Mouse (Mus musculus): ENCODE measurements around the gene Cnpy3.
"Not testable (repeated sequence)": the region's sequence is repeated elsewhere in the genome, so short reads cannot be mapped to it uniquely, and the experiment has no call there.

Gene Cnpy3

GRCm38 (mm10) chr17:46751794-46752556 lies at the start of gene Cnpy3:
Cnpy3 (minus strand) TSS chr17:46752214.
- DNase-seq (ENCODE audit: low read depth, low spot score): peak; percentile 98

GRCm38 (mm10) chr17:46801761-46802160 lies 49.7 kb upstream of the Cnpy3 start:
- DNase-seq (ENCODE audit: low read depth, low spot score): no peak

- no peak for DNase-seq (ENCODE audit: low read depth, low spot score)
Measured at GRCm38 (mm10) chr17:46799680-46800079, 47.7 kb upstream of the Cnpy3 start.

GRCm38 (mm10) chr17:46797386-46797785 lies 45.4 kb upstream of the Cnpy3 start:
- no peak for DNase-seq (ENCODE audit: low read depth, low spot score)

GRCm38 (mm10) chr17:46796743-46797142 lies 44.7 kb upstream of the Cnpy3 start:
- DNase-seq (ENCODE audit: low read depth, low spot score): no peak

GRCm38 (mm10) chr17:46792963-46793362 lies 40.9 kb upstream of the Cnpy3 start:
- no peak for DNase-seq (ENCODE audit: low read depth, low spot score)

- not testable (repeated sequence) for DNase-seq (ENCODE audit: low read depth, low spot score)
Measured at GRCm38 (mm10) chr17:46787974-46788373, 36.0 kb upstream of the Cnpy3 start.

- no peak for DNase-seq (ENCODE audit: low read depth, low spot score)
Measured at GRCm38 (mm10) chr17:46786952-46787351, 34.9 kb upstream of the Cnpy3 start.

- DNase-seq (ENCODE audit: low read depth, low spot score): no peak
Measured at GRCm38 (mm10) chr17:46783222-46783565, 31.2 kb upstream of the Cnpy3 start.

- DNase-seq (ENCODE audit: low read depth, low spot score): peak; percentile 94
Measured at GRCm38 (mm10) chr17:46782341-46783221, 30.6 kb upstream of the Cnpy3 start, which contains the start of gene Rpl7l1. Rpl7l1 (minus strand) TSS chr17:46782672.

- DNase-seq (ENCODE audit: low read depth, low spot score): no peak
Measured at GRCm38 (mm10) chr17:46781876-46782275, 29.9 kb upstream of the Cnpy3 start.

GRCm38 (mm10) chr17:46776087-46776486 lies 24.1 kb upstream of the Cnpy3 start:
- no peak for DNase-seq (ENCODE audit: low read depth, low spot score)

- no peak for DNase-seq (ENCODE audit: low read depth, low spot score)
Measured at GRCm38 (mm10) chr17:46775070-46775469, 23.1 kb upstream of the Cnpy3 start.

- DNase-seq (ENCODE audit: low read depth, low spot score): no peak
Measured at GRCm38 (mm10) chr17:46774131-46774472, 22.1 kb upstream of the Cnpy3 start.

- no peak for DNase-seq (ENCODE audit: low read depth, low spot score)
Measured at GRCm38 (mm10) chr17:46773278-46774130, 21.5 kb upstream of the Cnpy3 start.

GRCm38 (mm10) chr17:46772404-46773277 lies 20.6 kb upstream of the Cnpy3 start, which contains the start of gene 2310039H08Rik:
2310039H08Rik (plus strand) TSS chr17:46772635.
- peak; percentile 85 for DNase-seq (ENCODE audit: low read depth, low spot score)

- no peak for DNase-seq (ENCODE audit: low read depth, low spot score)
Measured at GRCm38 (mm10) chr17:46772038-46772403, 20.0 kb upstream of the Cnpy3 start.

GRCm38 (mm10) chr17:46771616-46772015 lies 19.6 kb upstream of the Cnpy3 start:
- DNase-seq (ENCODE audit: low read depth, low spot score): no peak

- no peak for DNase-seq (ENCODE audit: low read depth, low spot score)
Measured at GRCm38 (mm10) chr17:46771025-46771424, 19.0 kb upstream of the Cnpy3 start.

- no peak for DNase-seq (ENCODE audit: low read depth, low spot score)
Measured at GRCm38 (mm10) chr17:46770546-46770945, 18.5 kb upstream of the Cnpy3 start.

- no peak for DNase-seq (ENCODE audit: low read depth, low spot score)
Measured at GRCm38 (mm10) chr17:46767868-46768267, 15.9 kb upstream of the Cnpy3 start.

Measured in forelimb bud, embryonic 11.5 days (tissue).